Mouse (Mus musculus): ENCODE measurements around the gene Anks4b. TPM values are rescaled to one million over a fixed set of nuclear protein-coding genes. Genes with fewer than 3 reads are reported as not detected.

Gene Anks4b
- polyA plus RNA-seq, 1 experiment from 2014 or later, result not detected

DNA sequence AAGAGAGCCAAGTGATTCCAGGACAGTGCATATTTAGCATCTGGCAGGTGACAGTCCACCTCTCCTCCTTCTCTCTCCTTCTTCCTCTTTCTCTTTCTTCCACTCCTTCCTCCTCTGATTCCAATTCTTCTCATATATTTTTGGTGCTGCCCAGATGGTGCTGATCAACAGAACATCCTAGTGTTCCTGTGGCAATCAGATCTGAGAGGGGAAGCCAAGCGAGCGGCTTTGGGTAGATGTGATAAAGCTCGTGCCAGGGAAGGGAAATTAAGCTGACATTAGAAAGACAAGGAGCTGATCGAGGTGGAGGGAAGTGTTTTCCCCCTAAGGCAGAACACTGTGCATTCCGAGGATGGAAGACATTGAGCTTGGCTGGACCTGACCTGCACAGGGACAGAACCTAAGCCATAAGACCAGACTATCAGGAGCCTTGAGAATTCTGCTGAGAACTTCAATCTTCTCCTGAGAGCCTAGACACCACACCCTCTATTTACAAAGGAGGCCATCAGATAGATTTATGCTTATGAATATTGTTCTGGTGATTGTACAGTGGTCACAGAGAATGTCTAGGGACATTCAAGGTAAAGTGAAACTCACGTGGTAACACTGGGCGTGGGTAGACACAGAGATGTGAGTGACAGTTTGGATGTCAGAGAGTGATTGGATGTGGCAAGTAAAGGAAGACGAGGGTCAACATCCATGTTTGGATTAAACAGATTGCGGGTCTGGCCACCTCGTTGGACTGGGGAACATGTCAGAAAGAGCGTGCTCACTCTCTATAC is 1.3 kb downstream of the Anks4b start:
- Histone ChIP-seq H3K27me3 (ENCODE audit: control insufficient read depth, insufficient read depth, low read length) (no peaks in the 10 kb centered on the region), H3K36me3 (ENCODE audit: control insufficient read depth, insufficient read depth, low read length) (no peaks in the 10 kb centered on the region), H3K4me2 (ENCODE audit: low read length) (no peak overlapping the region), H3K9ac (ENCODE audit: low read length) (no peak overlapping the region), H3K9me3 (ENCODE audit: control insufficient read depth, low read length) (no peaks in the 10 kb centered on the region), H3K27ac (replicated peaks in 1 of 2; ENCODE audit: control insufficient read depth in 1 of 2, insufficient read depth in 1 of 2, low read depth in 2 of 2, low read length in 2 of 2) (no peak overlapping the region), H3K4me3 (ENCODE audit: control insufficient read depth in 1 of 2, insufficient read depth in 1 of 2, low read depth in 1 of 2, low read length in 2 of 2) (no peak overlapping the region), H3K4me1 (ENCODE audit: control insufficient read depth in 2 of 2, insufficient read depth in 2 of 2, low read length in 2 of 2) (no peaks in the 10 kb centered on the region)
- no peak for ATAC-seq (ENCODE audit: insufficient number of reproducible peaks, insufficient read depth, low FRiP score, low read depth)
- WGBS, result 70% methylated on average over 11 of the region's 11 CpGs

DNA sequence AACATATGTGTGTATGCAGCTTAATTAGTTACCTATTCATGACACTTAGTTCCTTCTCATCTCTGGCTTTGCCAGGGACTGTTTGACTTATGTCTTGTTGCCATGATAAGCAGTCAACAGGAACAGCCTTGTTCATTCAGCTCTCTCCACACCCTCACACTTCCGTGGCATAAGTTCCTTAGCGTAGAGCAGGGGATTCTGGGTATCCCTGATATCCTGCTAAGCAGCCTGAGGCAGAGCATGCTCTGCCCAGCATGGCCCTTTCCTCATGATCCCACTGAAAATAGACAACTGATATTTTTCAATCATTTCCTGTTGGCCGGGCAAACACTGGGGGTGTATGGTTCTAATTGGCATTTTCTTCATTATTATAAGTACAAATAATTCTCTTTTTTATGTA is 4.0 kb downstream of the Anks4b start:
- no peak overlapping the region for H3K4me3 ChIP-seq (ENCODE audit: control insufficient read depth in 1 of 2, insufficient read depth in 1 of 2, low read depth in 1 of 2, low read length in 2 of 2)
- H3K9ac ChIP-seq (ENCODE audit: low read length), result no peak overlapping the region
- H3K9me3 ChIP-seq (ENCODE audit: control insufficient read depth, low read length), result no peaks in the 10 kb centered on the region
- H3K27me3 ChIP-seq (ENCODE audit: control insufficient read depth, insufficient read depth, low read length), result no peaks in the 10 kb centered on the region
- 71% methylated on average over 3 of the region's 3 CpGs for WGBS
- H3K4me2 ChIP-seq (ENCODE audit: low read length), result no peak overlapping the region
- no peaks in the 10 kb centered on the region for H3K4me1 ChIP-seq (ENCODE audit: control insufficient read depth in 2 of 2, insufficient read depth in 2 of 2, low read length in 2 of 2)
- H3K27ac ChIP-seq (replicated peaks in 1 of 2; ENCODE audit: control insufficient read depth in 1 of 2, insufficient read depth in 1 of 2, low read depth in 2 of 2, low read length in 2 of 2), result no peak overlapping the region
- no peak for ATAC-seq (ENCODE audit: insufficient number of reproducible peaks, insufficient read depth, low FRiP score, low read depth)
- no peaks in the 10 kb centered on the region for H3K36me3 ChIP-seq (ENCODE audit: control insufficient read depth, insufficient read depth, low read length)

- Histone ChIP-seq H3K4me1 (ENCODE audit: control insufficient read depth in 2 of 2, insufficient read depth in 2 of 2, low read length in 2 of 2) (no peaks in the 10 kb centered on the region), H3K36me3 (ENCODE audit: control insufficient read depth, insufficient read depth, low read length) (no peaks in the 10 kb centered on the region), H3K4me2 (ENCODE audit: low read length) (no peak overlapping the region), H3K9me3 (ENCODE audit: control insufficient read depth, low read length) (no peaks in the 10 kb centered on the region), H3K9ac (ENCODE audit: low read length) (no peak overlapping the region), H3K27ac (replicated peaks in 1 of 2; ENCODE audit: control insufficient read depth in 1 of 2, insufficient read depth in 1 of 2, low read depth in 2 of 2, low read length in 2 of 2) (no peak overlapping the region), H3K4me3 (ENCODE audit: control insufficient read depth in 1 of 2, insufficient read depth in 1 of 2, low read depth in 1 of 2, low read length in 2 of 2) (no peak overlapping the region), H3K27me3 (ENCODE audit: control insufficient read depth, insufficient read depth, low read length) (no peaks in the 10 kb centered on the region)
- no peak for ATAC-seq (ENCODE audit: insufficient number of reproducible peaks, insufficient read depth, low FRiP score, low read depth)
- WGBS, result 32% methylated on average over 2 of the region's 2 CpGs
Observed at GRCm38 (mm10) chr7:120178935-120179334, 5.3 kb downstream of the Anks4b start.

- H3K27ac ChIP-seq (replicated peaks in 1 of 2; ENCODE audit: control insufficient read depth in 1 of 2, insufficient read depth in 1 of 2, low read depth in 2 of 2, low read length in 2 of 2), result no peak overlapping the region
- 73% methylated on average over 5 of the region's 5 CpGs for WGBS
- no peak for ATAC-seq (ENCODE audit: insufficient number of reproducible peaks, insufficient read depth, low FRiP score, low read depth)
- no peak overlapping the region for H3K4me3 ChIP-seq (ENCODE audit: control insufficient read depth in 1 of 2, insufficient read depth in 1 of 2, low read depth in 1 of 2, low read length in 2 of 2)
- H3K9me3 ChIP-seq (ENCODE audit: control insufficient read depth, low read length), result no peaks in the 10 kb centered on the region
- H3K4me1 ChIP-seq (ENCODE audit: control insufficient read depth in 2 of 2, insufficient read depth in 2 of 2, low read length in 2 of 2), result no peaks in the 10 kb centered on the region
- H3K36me3 ChIP-seq (ENCODE audit: control insufficient read depth, insufficient read depth, low read length), result no peaks in the 10 kb centered on the region
- no peak overlapping the region for H3K9ac ChIP-seq (ENCODE audit: low read length)
- no peaks in the 10 kb centered on the region for H3K27me3 ChIP-seq (ENCODE audit: control insufficient read depth, insufficient read depth, low read length)
- H3K4me2 ChIP-seq (ENCODE audit: low read length), result no peak overlapping the region
Observed at GRCm38 (mm10) chr7:120180547-120180946, 6.9 kb downstream of the Anks4b start.

GRCm38 (mm10) chr7:120181401-120182230 is 8.0 kb downstream of the Anks4b start:
- H3K9ac ChIP-seq (ENCODE audit: low read length), result no peak overlapping the region
- H3K27me3 ChIP-seq (ENCODE audit: control insufficient read depth, insufficient read depth, low read length), result no peaks in the 10 kb centered on the region
- no peak overlapping the region for H3K27ac ChIP-seq (replicated peaks in 1 of 2; ENCODE audit: control insufficient read depth in 1 of 2, insufficient read depth in 1 of 2, low read depth in 2 of 2, low read length in 2 of 2)
- H3K36me3 ChIP-seq (ENCODE audit: control insufficient read depth, insufficient read depth, low read length), result no peaks in the 10 kb centered on the region
- no peaks in the 10 kb centered on the region for H3K4me1 ChIP-seq (ENCODE audit: control insufficient read depth in 2 of 2, insufficient read depth in 2 of 2, low read length in 2 of 2)
- WGBS, result 88% methylated on average over 4 of the region's 4 CpGs
- no peak overlapping the region for H3K4me3 ChIP-seq (ENCODE audit: control insufficient read depth in 1 of 2, insufficient read depth in 1 of 2, low read depth in 1 of 2, low read length in 2 of 2)
- no peaks in the 10 kb centered on the region for H3K9me3 ChIP-seq (ENCODE audit: control insufficient read depth, low read length)
- ATAC-seq (ENCODE audit: insufficient number of reproducible peaks, insufficient read depth, low FRiP score, low read depth), result no peak
- no peak overlapping the region for H3K4me2 ChIP-seq (ENCODE audit: low read length)

GRCm38 (mm10) chr7:120182891-120183290 is 9.2 kb downstream of the Anks4b start:
- ATAC-seq (ENCODE audit: insufficient number of reproducible peaks, insufficient read depth, low FRiP score, low read depth), result no peak
- Histone ChIP-seq H3K9ac (ENCODE audit: low read length) (no peak overlapping the region), H3K4me3 (ENCODE audit: control insufficient read depth in 1 of 2, insufficient read depth in 1 of 2, low read depth in 1 of 2, low read length in 2 of 2) (no peak overlapping the region), H3K9me3 (ENCODE audit: control insufficient read depth, low read length) (no peaks in the 10 kb centered on the region), H3K27ac (replicated peaks in 1 of 2; ENCODE audit: control insufficient read depth in 1 of 2, insufficient read depth in 1 of 2, low read depth in 2 of 2, low read length in 2 of 2) (no peak overlapping the region), H3K4me2 (ENCODE audit: low read length) (no peak overlapping the region), H3K36me3 (ENCODE audit: control insufficient read depth, insufficient read depth, low read length) (no peaks in the 10 kb centered on the region), H3K4me1 (ENCODE audit: control insufficient read depth in 2 of 2, insufficient read depth in 2 of 2, low read length in 2 of 2) (no peaks in the 10 kb centered on the region), H3K27me3 (ENCODE audit: control insufficient read depth, insufficient read depth, low read length) (no peaks in the 10 kb centered on the region)

DNA sequence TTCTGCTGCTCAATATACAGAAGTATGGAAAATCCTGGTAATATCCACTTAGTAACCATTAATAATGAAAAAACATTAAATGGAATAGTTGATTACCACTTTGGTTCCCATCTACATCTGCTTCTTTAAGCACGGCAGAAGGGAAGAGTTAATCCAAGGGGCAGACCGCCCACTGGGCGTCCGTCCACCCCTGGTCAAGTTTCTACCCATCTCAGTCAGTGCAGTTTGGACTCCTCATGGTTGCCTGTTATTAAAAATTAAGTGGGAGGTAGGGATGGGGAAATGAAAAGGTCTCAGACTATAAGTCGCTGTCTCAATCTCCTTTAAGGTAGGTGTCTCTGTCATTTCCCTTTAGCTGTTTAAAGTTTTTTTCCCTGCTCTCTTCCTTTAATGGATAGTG is 15.3 kb downstream of the Anks4b start:
- Histone ChIP-seq H3K27me3 (ENCODE audit: control insufficient read depth, insufficient read depth, low read length) (no peaks in the 10 kb centered on the region), H3K9me3 (ENCODE audit: control insufficient read depth, low read length) (no peaks in the 10 kb centered on the region)
- ATAC-seq (ENCODE audit: insufficient number of reproducible peaks, insufficient read depth, low FRiP score, low read depth), result no peak

More for the DNA sequence above, 15.3 kb downstream of the Anks4b start:
- H3K27ac ChIP-seq (replicated peaks in 1 of 2; ENCODE audit: control insufficient read depth in 1 of 2, insufficient read depth in 1 of 2, low read depth in 2 of 2, low read length in 2 of 2), result no peak overlapping the region
- no peak overlapping the region for H3K4me3 ChIP-seq (ENCODE audit: control insufficient read depth in 1 of 2, insufficient read depth in 1 of 2, low read depth in 1 of 2, low read length in 2 of 2)
- no peak overlapping the region for H3K9ac ChIP-seq (ENCODE audit: low read length)
- H3K4me2 ChIP-seq (ENCODE audit: low read length), result no peak overlapping the region
- H3K4me1 ChIP-seq (ENCODE audit: control insufficient read depth in 2 of 2, insufficient read depth in 2 of 2, low read length in 2 of 2), result peaks cover 2 to 15% of the 10 kb centered on the region in 2 experiments; a peak in 3 of 4 replicates
- 85% methylated on average over 5 of the region's 5 CpGs for WGBS
- no peaks in the 10 kb centered on the region for H3K36me3 ChIP-seq (ENCODE audit: control insufficient read depth, insufficient read depth, low read length)
